Mouse (Mus musculus) CH12.LX (cell line): ENCODE results near the gene Tex35. TPM values are rescaled to one million over a fixed set of nuclear protein-coding genes. Genes with fewer than 3 reads are reported as not detected.

Experiments
- DNase-seq: peaks from one replicate; pipeline ENCODE4 v3.0.0-alpha.2; 2013; ENCODE audit errors: extremely low read depth
- H3K27ac ChIP-seq: 2 replicates; pipeline ENCODE4 v1.5.1; 2012; ENCODE audit warnings: low read depth, mild to moderate bottlenecking, control low read depth, moderate library complexity; ENCODE audit not compliant: insufficient read depth
- H3K27me3 ChIP-seq: replicated peaks from 2 replicates; pipeline ENCODE3; 2012; ENCODE audit warnings: inconsistent platforms
- H3K36me3 ChIP-seq, 2 experiments: replicated peaks in 1 of 2; 2 replicates each; pipeline versions ENCODE3 to v1.6.1; 2012; ENCODE audit warnings: inconsistent platforms in 1 of 2, low read length in 1 of 2, mild to moderate bottlenecking in 1 of 2, mixed read lengths in 1 of 2, moderate library complexity in 1 of 2; ENCODE audit not compliant: control insufficient read depth in 1 of 2, insufficient read depth in 1 of 2
- H3K4me1 ChIP-seq, 2 experiments: 2 replicates each; pipeline ENCODE4 v1.6.1; 2012; ENCODE audit warnings: inconsistent platforms in 1 of 2, moderate library complexity in 1 of 2; ENCODE audit not compliant: insufficient read depth in 2 of 2, control insufficient read depth in 1 of 2
- H3K4me2 ChIP-seq: 2 replicates; pipeline ENCODE4 v1.6.1; 2012; ENCODE audit warnings: low read depth, mild to moderate bottlenecking, control low read depth; ENCODE audit not compliant: poor library complexity, insufficient read depth, severe bottlenecking
- H3K4me3 ChIP-seq, 3 experiments: fragments of 150-350 bp in 1 of 3; sonication (generic) in 1 of 3; replicated peaks in 1 of 3; 2 replicates each; pipeline versions ENCODE3 to v1.5.1; 2011 to 2012; ENCODE audit warnings: low read depth in 2 of 3, low read length in 2 of 3, mild to moderate bottlenecking in 2 of 3, moderate library complexity in 2 of 3, control low read depth in 1 of 3, improper control_type of control experiment in 1 of 3, inconsistent platforms in 1 of 3, mixed read lengths in 1 of 3; ENCODE audit not compliant: poor library complexity in 1 of 3
- H3K79me2 ChIP-seq: replicated peaks from 2 replicates; pipeline ENCODE4 v1.6.1; 2012; ENCODE audit warnings: mild to moderate bottlenecking, moderate library complexity; ENCODE audit not compliant: control insufficient read depth, poor library complexity, insufficient read depth, severe bottlenecking; ENCODE audit errors: extremely low read depth
- H3K9ac ChIP-seq: 2 replicates; pipeline ENCODE4 v1.6.1; 2012; ENCODE audit warnings: low read depth, mild to moderate bottlenecking, control low read depth, moderate library complexity; ENCODE audit not compliant: insufficient read depth
- H3K9me3 ChIP-seq: replicated peaks from 2 replicates; pipeline ENCODE3; 2012; ENCODE audit warnings: low read length, inconsistent platforms, mixed read lengths
- BHLHE40 ChIP-seq: IDR thresholded peaks from 2 replicates; pipeline ENCODE4 v1.6.1; 2011; ENCODE audit warnings: mild to moderate bottlenecking, low read depth, low read length, improper control_type of control experiment
- CHD1 ChIP-seq: IDR thresholded peaks from 2 replicates; pipeline ENCODE4 v1.6.1; 2012; ENCODE audit warnings: low read depth, low read length, improper control_type of control experiment, inconsistent platforms
- CTCF ChIP-seq, 2 experiments: IDR thresholded peaks in 1 of 2; conservative IDR thresholded peaks in 1 of 2; 2 replicates each; pipeline ENCODE4 v1.5.1; 2011 to 2012; ENCODE audit warnings: low read depth in 2 of 2, low read length in 2 of 2, improper control_type of control experiment in 1 of 2, inconsistent platforms in 1 of 2, mild to moderate bottlenecking in 1 of 2, moderate library complexity in 1 of 2
- E2F4 ChIP-seq: IDR thresholded peaks from 2 replicates; pipeline ENCODE4 v1.6.1; 2011; ENCODE audit warnings: low read depth, low read length, improper control_type of control experiment; ENCODE audit not compliant: insufficient replicate concordance
- ELF1 ChIP-seq: IDR thresholded peaks from 2 replicates; pipeline ENCODE4 v1.6.1; 2014; ENCODE audit warnings: low read depth, mild to moderate bottlenecking, inconsistent platforms, low read length, improper control_type of control experiment
- GABPA ChIP-seq: IDR thresholded peaks from 2 replicates; pipeline ENCODE4 v1.6.1; 2012; ENCODE audit warnings: low read depth, low read length, improper control_type of control experiment, inconsistent platforms; ENCODE audit not compliant: insufficient replicate concordance
- HCFC1 ChIP-seq: IDR thresholded peaks from 2 replicates; pipeline ENCODE4 v1.6.1; 2012; ENCODE audit warnings: low read depth, mild to moderate bottlenecking, inconsistent platforms, low read length, improper control_type of control experiment
- IRF4 ChIP-seq: IDR thresholded peaks from 2 replicates; pipeline ENCODE4 v1.6.1; 2014; ENCODE audit warnings: low read depth, mild to moderate bottlenecking, inconsistent platforms, low read length, improper control_type of control experiment
- JUND ChIP-seq: conservative IDR thresholded peaks from 2 replicates; pipeline ENCODE4 v1.6.1; 2011; ENCODE audit warnings: low read depth, low read length, improper control_type of control experiment
- MAX ChIP-seq: IDR thresholded peaks from 2 replicates; pipeline ENCODE4 v1.6.1; 2011; ENCODE audit warnings: low read length, improper control_type of control experiment
- MAZ ChIP-seq: IDR thresholded peaks from 2 replicates; pipeline ENCODE4 v1.6.1; 2012; ENCODE audit warnings: low read depth, mild to moderate bottlenecking, inconsistent platforms, low read length, improper control_type of control experiment, moderate library complexity
- MEF2A ChIP-seq: IDR thresholded peaks from 2 replicates; pipeline ENCODE4 v1.6.1; 2014; ENCODE audit warnings: low read depth, mild to moderate bottlenecking, inconsistent platforms, low read length, improper control_type of control experiment, borderline replicate concordance
- NRF1 ChIP-seq: IDR thresholded peaks from 2 replicates; pipeline ENCODE4 v1.6.1; 2014; ENCODE audit warnings: low read depth, mild to moderate bottlenecking, inconsistent platforms, low read length, improper control_type of control experiment, moderate library complexity
- PAX5 ChIP-seq: IDR thresholded peaks from 2 replicates; pipeline ENCODE4 v1.6.1; 2012; ENCODE audit warnings: low read length, inconsistent platforms, mixed read lengths
- POLR2A ChIP-seq: IDR thresholded peaks from 2 replicates; pipeline ENCODE4 v1.6.1; 2011; ENCODE audit warnings: low read depth, mild to moderate bottlenecking, improper control_type of control experiment, low read length
- TBP ChIP-seq: conservative IDR thresholded peaks from 2 replicates; pipeline ENCODE4 v1.6.1; 2011; ENCODE audit warnings: low read depth, low read length, improper control_type of control experiment
- USF2 ChIP-seq: conservative IDR thresholded peaks from 2 replicates; pipeline ENCODE4 v1.6.1; 2011; ENCODE audit warnings: low read depth, low read length, improper control_type of control experiment
- ZMIZ1 ChIP-seq: IDR thresholded peaks from 2 replicates; pipeline ENCODE4 v1.6.1; 2012; ENCODE audit warnings: low read depth, mild to moderate bottlenecking, inconsistent platforms, low read length, improper control_type of control experiment
- ZNF384 ChIP-seq: IDR thresholded peaks from 2 replicates; pipeline ENCODE4 v1.6.1; 2012; ENCODE audit warnings: low read depth, low read length, improper control_type of control experiment, inconsistent platforms
- dilution Hi-C: fragments of 300-500 bp; cut with MboI; formaldehyde crosslinking; loops from 2 replicates; pipeline ENCODE4 v1.14.3; 2020; ENCODE audit warnings: low sequenced_read_pairs; ENCODE audit not compliant: extremely low pct_unique_long_range_greater_than_20kb, extremely low pct_ligation_motif_present
- in situ Hi-C: fragments of 300-500 bp; cut with MboI; formaldehyde crosslinking; loops from 3 replicates; pipeline ENCODE4 v1.14.3; 2019; ENCODE audit warnings: low sequenced_read_pairs, low pct_ligation_motif_present, low pct_unique_long_range_greater_than_20kb, mixed read lengths
- polyA plus RNA-seq: library from polyadenylated mRNA; unstranded; fragments of >175 nt; gene quantifications from 2 replicates; pipeline ENCODE4 v1.2.1, GENCODE M21; 2012; ENCODE audit warnings: low read depth; ENCODE audit not compliant: insufficient read length
- total RNA-seq, 2 experiments: library from RNA; depleted of rRNA; stranded (reverse); fragments of 300-350 nt in 1 of 2; fragments of >200 nt in 1 of 2; gene quantifications; 2 replicates each; pipeline ENCODE4 v1.2.3; 2012 to 2014

The Tex35 gene
- total and polyA plus RNA-seq, 3 experiments = 0.87 to 3.3 (median 1.3) TPM

- no peak overlapping the region for H3K4me2 ChIP-seq
- dilution Hi-C loops = no loop called here
- no peaks in the 10 kb centered on the region for H3K9me3 ChIP-seq
- H3K79me2 ChIP-seq = no peaks in the 10 kb centered on the region
- no peak overlapping the region for H3K4me3 ChIP-seq
- H3K27me3 ChIP-seq = no peaks in the 10 kb centered on the region
- TF ChIP-seq POLR2A (no peak), JUND (no peak), MAX (no peak), USF2 (no peak), ZNF384 (no peak), NRF1 (no peak), IRF4 (no peak), ELF1 (no peak), CTCF (conservative IDR thresholded peaks at IDR 0.05 in 1 of 2, IDR thresholded peaks at IDR 0.05 in 1 of 2; ENCODE audit: low read depth in 2 of 2, low read length in 2 of 2) (no peak), MAZ (no peak), E2F4 (no peak), ZMIZ1 (no peak), HCFC1 (no peak), TBP (no peak), MEF2A (no peak), BHLHE40 (no peak)
- in situ Hi-C loops = no loop called here
- no peak for DNase-seq
- H3K9ac ChIP-seq = no peak overlapping the region
- peaks cover 12 to 36% of the 10 kb centered on the region in 2 experiments for H3K4me1 ChIP-seq
- no peak overlapping the region for H3K27ac ChIP-seq
- peaks cover 9 to 12% of the 10 kb centered on the region in 2 experiments for H3K36me3 ChIP-seq
These were observed 53.1 kb downstream of the Tex35 start for GRCm38 (mm10) chr1:157055288-157055831.

- dilution Hi-C loops = no loop called here
- H3K9me3 ChIP-seq = no peaks in the 10 kb centered on the region
- TF ChIP-seq POLR2A = no peak
- TF ChIP-seq PAX5 = no peak
- no peak for TF ChIP-seq CHD1
- no peak for TF ChIP-seq BHLHE40
- no peak for TF ChIP-seq GABPA
- no peak for TF ChIP-seq USF2
- no peaks in the 10 kb centered on the region for H3K79me2 ChIP-seq
- peaks cover 9 to 15% of the 10 kb centered on the region in 2 experiments for H3K36me3 ChIP-seq
- peaks cover 18 to 43% of the 10 kb centered on the region in 2 experiments for H3K4me1 ChIP-seq
- no peak for DNase-seq
- H3K4me2 ChIP-seq = no peak overlapping the region
- H3K4me3 ChIP-seq = no peak overlapping the region
- H3K27ac ChIP-seq = no peak overlapping the region
- in situ Hi-C loops = no loop called here
- H3K27me3 ChIP-seq = no peaks in the 10 kb centered on the region
- H3K9ac ChIP-seq = no peak overlapping the region
These were observed 53.8 kb downstream of the Tex35 start for GRCm38 (mm10) chr1:157054659-157055058.
